Mouse (Mus musculus): Measurements from ENCODE around the gene Gpr165.

The Gpr165 gene

DNA sequence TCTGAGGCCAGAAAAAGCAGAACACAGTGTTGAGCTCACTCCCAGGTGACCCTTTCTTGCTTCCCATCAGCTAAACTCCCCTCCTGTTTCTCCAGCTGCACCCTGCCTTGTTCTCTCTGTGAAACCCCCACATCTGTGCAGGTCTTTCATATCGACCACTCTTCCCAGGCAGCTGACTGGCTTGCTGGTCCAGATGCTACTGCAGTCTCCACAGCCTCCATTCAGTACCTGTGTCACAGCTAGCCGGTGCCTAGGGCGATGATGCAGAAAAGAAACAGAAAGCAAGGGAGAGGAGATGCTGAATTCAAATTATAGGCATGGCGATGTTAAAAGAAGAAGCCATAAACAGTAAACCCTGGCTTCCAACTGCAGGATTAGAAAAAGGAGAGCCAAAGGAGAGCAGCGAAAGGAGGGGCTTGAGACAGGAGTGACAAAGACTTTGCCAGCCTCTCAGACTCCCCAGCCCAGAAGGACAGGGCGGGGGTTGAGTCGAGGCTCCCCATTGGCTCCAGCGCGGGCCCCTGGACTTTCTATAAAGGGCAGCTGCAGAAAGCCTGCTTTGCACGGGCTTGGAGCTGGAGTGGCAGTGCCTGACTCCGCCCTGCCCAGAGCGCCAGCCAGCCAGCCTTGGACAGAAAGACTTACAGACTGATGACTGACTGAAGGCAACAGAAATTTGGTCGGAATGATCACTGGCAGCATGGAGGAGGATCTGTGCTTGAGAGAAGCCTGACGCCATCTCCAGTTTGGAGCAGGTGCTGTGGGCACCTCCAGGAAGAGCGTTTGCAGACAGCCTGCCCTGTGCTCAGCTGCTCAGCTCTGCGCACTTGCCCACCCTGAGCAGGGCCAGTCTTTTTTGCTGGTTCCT lies at the start of gene Gpr165:
TSS of gene Gpr165 (plus strand) at position 535 of the 868 bp plus-strand sequence.
- no peak for DNase-seq (ENCODE audit: low spot score)

DNA sequence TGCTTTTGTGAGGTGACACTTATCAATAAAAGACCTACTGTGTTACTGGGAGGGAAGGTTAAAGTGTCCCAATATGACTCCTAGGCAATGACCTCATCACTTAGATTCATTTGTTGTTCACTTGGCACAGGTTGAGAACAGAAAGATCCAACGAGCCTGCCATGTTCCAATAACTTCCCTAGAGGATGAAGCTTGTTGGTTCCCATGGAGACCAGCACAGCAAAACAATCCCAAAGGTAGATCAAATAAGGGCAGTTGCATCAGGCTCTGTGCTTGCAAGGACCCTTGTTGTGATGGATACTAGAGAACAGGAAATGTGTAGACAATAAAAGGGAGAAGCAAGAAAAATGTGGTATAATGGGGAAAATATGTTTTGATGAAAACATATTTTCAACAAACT lies 38.4 kb upstream of the Gpr165 start:
- DNase-seq (ENCODE audit: low spot score), result no peak
